Mouse (Mus musculus) testis, adult 2 months (tissue): ENCODE results near the gene Lrrk1. TPM values are rescaled to one million over a fixed set of nuclear protein-coding genes. Genes with fewer than 3 reads are reported as not detected.

Experiments
- H3K27ac ChIP-seq: fragments of 200-500 bp; 2 replicates; pipeline ENCODE4 v1.5.1; 2012; ENCODE audit warnings: low read depth, low read length; ENCODE audit not compliant: control insufficient read depth, insufficient read depth
- H3K27me3 ChIP-seq: fragments of 200-500 bp; 2 replicates; pipeline ENCODE4 v1.6.1; 2012; ENCODE audit warnings: mild to moderate bottlenecking, low read length, moderate library complexity; ENCODE audit not compliant: control insufficient read depth, insufficient read depth
- H3K36me3 ChIP-seq: fragments of 200-500 bp; 2 replicates; pipeline ENCODE4 v1.6.1; 2012; ENCODE audit warnings: mild to moderate bottlenecking, low read length; ENCODE audit not compliant: control insufficient read depth, insufficient read depth
- H3K4me1 ChIP-seq: fragments of 200-500 bp; 2 replicates; pipeline ENCODE4 v1.6.1; 2012; ENCODE audit warnings: low read length; ENCODE audit not compliant: control insufficient read depth, insufficient read depth
- H3K4me3 ChIP-seq: fragments of 200-500 bp; 2 replicates; pipeline ENCODE4 v1.5.1; 2012; ENCODE audit warnings: low read depth, mild to moderate bottlenecking, low read length, moderate library complexity, mixed read lengths; ENCODE audit not compliant: control insufficient read depth
- CTCF ChIP-seq: fragments of 200-500 bp; IDR thresholded peaks from 2 replicates; pipeline ENCODE4 v1.5.1; 2012; ENCODE audit warnings: low read depth, mild to moderate bottlenecking, inconsistent platforms, low read length, moderate library complexity; ENCODE audit not compliant: control insufficient read depth, insufficient read depth, insufficient replicate concordance
- POLR2A ChIP-seq: fragments of 200-500 bp; IDR thresholded peaks from 2 replicates; pipeline ENCODE4 v1.6.1; 2012; ENCODE audit warnings: low read depth, mild to moderate bottlenecking, inconsistent platforms, low read length, moderate library complexity; ENCODE audit not compliant: control insufficient read depth
- polyA plus RNA-seq: library from polyadenylated mRNA; depleted of rRNA; stranded (reverse); fragments of >200 nt; gene quantifications from 2 replicates; pipeline ENCODE4 v1.2.3, GENCODE M21; 2012

Lrrk1 gene
- polyA plus RNA-seq, 1 experiment = 2.3 TPM

DNA sequence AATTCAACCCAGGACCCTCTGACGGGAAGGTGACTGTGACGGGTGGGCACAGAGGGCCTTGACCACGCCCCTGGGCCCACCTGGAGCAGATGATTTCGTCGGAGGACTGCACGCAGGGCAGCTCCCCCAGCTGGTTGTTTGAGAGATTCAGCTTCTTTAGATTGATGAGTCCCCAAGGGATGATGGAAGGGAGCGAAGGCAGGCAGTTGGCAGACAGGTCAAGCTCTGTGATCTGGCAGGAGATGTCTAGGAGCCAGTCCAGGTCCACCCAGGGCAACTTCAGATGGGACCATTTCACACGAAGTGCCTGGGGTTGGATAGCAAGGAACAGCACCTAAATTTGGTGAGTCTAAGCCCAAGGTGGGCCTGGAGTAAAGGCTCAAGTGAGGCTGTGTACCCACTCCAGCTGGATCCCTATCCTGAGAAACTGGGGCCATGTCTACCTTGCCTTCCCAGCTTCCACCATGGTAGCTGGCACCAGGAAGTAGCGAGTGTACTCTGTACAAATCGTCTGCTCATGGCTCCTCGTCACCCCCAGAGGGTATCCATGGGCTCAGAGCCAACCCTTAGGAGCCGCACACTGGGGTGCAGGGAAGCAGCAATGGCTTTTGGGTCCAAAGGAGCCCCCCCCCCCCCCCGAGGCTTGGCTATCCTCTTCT lies 79.4 kb downstream of the Lrrk1 start:
- TF ChIP-seq CTCF (no peak), POLR2A (no peak)
- Histone ChIP-seq H3K27me3 (no peaks in the 10 kb centered on the region), H3K4me1 (no peaks in the 10 kb centered on the region), H3K27ac (no peak overlapping the region), H3K4me3 (no peak overlapping the region), H3K36me3 (no peaks in the 10 kb centered on the region)

DNA sequence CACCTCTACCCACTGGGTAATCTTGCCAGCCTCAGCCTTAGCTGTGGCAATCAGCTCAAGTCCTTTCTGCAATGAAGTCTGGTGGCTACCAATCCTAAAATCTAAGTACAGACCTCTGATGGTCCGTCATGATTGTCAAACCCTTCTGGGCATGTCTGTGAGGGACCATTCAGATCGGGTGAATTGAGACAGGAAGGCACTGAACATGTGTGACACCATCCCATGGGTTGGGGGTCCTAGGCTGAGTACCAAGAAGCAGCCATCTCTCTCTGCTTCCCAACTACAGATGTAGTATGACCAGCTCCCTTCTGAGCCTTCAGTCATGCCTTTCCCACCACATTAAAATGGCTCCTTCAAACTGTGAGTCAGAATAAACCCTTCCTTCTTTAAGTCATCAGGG lies 80.4 kb downstream of the Lrrk1 start:
- no peaks in the 10 kb centered on the region for H3K4me1 ChIP-seq
- no peaks in the 10 kb centered on the region for H3K27me3 ChIP-seq
- H3K27ac ChIP-seq = no peak overlapping the region
- H3K36me3 ChIP-seq = no peaks in the 10 kb centered on the region
- no peak overlapping the region for H3K4me3 ChIP-seq
- TF ChIP-seq CTCF = no peak
- no peak for TF ChIP-seq POLR2A

DNA sequence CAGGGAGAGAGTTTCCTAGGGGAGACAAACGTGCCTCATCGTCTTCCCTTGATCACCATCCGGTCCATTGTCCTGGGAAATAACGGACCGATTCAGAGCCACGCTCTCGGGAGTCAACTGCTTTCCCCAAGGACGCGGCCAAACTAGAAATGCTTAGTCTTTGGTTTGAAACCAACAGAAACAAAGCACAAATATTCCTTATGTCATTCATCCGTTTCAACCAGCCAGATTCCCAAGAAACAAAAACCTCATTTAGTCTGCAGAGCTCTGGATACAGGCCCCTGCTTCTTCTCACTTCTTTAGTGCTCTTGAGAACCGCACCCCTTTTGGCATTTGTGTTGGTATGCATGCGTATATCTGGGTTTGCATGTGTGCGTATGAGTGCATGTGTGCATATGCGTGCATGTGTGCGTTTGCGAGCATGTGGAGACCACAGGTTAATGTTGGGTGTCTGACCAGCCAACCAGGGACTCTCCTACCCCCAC lies 82.4 kb downstream of the Lrrk1 start:
- H3K4me1 ChIP-seq = no peaks in the 10 kb centered on the region
- no peak overlapping the region for H3K4me3 ChIP-seq
- no peaks in the 10 kb centered on the region for H3K27me3 ChIP-seq
- no peak overlapping the region for H3K27ac ChIP-seq
- no peak for TF ChIP-seq POLR2A
- TF ChIP-seq CTCF = no peak
- H3K36me3 ChIP-seq = no peaks in the 10 kb centered on the region

DNA sequence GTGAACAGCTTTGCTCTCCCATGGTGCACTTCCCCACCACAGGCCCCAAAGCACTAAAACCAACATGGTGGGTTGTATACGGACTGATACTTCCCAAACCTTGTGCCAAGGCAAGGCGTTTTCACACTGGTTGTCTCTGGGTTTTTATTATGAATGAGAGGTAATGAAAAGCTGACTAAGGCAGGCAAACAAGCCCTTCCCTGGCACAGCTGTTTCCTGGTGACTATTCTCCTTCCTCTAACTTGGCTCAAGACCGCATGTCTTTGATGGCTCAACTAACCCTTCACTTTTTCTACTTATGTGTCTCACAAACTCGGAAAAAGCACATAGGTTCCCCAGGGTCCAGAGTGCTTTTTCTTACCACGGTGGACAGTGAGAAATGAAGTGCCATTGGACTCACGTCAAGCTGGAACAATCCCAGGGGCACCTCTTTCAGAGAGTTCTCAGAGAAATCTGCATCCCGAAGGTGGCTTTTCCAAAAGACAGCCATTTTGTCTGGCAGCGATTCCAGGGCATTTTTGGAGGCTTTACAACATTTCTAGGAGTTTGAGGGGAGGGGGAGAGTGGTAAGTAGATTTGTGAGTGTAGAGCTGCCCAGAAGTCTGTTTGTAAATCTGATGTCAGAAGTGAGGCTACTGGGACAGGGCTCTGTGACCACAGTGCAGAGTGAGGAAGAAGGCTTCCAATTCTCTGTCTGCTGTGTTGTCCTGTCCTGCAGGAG lies 83.0 kb downstream of the Lrrk1 start:
- Histone ChIP-seq H3K27me3 (no peaks in the 10 kb centered on the region), H3K27ac (no peak overlapping the region)
- TF ChIP-seq CTCF (no peak), POLR2A (no peak)

DNA sequence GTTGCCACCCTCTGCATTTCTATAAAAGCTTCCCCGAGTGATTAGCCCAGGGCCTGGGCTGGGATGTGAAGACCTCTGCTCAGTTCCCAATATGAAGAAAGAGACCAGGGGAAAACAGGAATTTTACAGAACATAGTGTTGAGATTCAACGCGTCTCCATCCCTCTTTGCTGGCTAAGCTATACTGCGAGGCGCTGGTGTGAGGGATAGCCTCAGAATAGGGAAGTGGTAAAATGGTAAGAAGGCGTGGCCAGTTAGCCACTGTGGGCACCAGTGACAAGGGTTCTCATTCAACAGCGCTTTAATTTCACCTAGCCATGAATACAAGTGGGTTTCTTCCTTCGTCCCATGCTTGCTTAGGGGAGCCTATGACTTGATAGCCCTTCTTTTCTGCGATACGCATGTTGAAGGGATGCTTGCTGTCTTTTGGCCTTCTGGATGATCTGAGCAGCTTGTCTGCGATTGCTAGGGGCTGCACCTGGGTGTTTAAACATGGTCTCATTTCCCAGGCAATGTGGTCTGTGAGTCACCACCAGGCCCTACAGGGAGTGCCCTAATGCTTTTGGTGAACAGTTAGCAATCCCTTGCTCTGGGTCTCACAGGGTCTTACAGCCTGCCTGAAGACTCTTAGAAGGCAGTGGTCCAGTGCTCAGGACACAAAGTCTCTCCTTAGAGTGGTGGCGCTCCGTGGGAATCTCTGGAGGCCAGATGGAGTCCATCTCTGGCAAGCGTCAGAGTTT lies 84.1 kb downstream of the Lrrk1 start:
- Histone ChIP-seq H3K4me3 (no peak overlapping the region), H3K27me3 (no peaks in the 10 kb centered on the region), H3K4me1 (no peaks in the 10 kb centered on the region), H3K27ac (no peak overlapping the region), H3K36me3 (no peaks in the 10 kb centered on the region)
- TF ChIP-seq POLR2A (no peak), CTCF (no peak)

More for the DNA sequence above, 83.0 kb downstream of the Lrrk1 start:
- H3K4me1 ChIP-seq = no peaks in the 10 kb centered on the region
- no peaks in the 10 kb centered on the region for H3K36me3 ChIP-seq
- no peak overlapping the region for H3K4me3 ChIP-seq

DNA sequence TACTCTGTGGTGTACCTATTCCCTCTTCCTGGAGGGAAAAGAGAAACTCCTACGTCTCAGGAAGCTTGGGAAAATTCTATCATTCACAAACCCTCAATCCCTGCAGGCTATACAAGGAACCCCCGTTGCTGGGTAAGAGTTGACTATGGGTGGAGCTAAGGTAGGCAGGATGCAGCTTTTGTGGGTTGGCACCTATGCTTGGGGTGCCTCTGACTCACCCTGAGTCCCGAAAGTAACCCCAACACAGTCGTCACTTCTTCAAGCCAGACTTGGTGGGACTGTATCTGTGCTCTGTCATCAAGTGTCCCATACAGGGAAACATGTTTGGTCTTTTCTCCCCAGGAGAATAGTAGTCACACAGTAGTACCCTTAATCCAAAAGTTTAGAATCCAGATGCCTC lies 86.7 kb downstream of the Lrrk1 start:
- TF ChIP-seq CTCF (no peak), POLR2A (no peak)
- Histone ChIP-seq H3K4me3 (no peak overlapping the region), H3K27me3 (no peaks in the 10 kb centered on the region), H3K36me3 (no peaks in the 10 kb centered on the region), H3K27ac (no peak overlapping the region), H3K4me1 (peaks cover 4% of the 10 kb centered on the region; the same call in 1 of the 2 replicates)

DNA sequence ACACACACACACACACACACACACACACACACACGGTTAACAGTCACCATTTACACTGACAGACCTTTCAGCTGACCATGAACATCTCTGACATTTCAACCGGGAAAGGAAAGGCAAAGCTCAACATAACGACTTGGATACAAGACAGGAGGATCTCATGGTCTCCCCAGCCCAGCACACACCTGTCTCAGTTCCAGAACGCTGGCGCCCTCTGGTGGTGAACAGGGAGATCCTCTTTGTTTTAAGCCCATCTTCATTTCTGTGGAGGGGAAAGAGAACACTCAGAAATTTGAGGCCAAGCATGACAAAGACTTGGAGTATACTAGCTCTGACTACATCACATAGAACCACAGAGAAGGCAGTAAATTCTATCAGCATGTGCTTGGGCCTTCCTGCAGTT lies 87.5 kb downstream of the Lrrk1 start:
- no peak overlapping the region for H3K4me3 ChIP-seq
- peaks cover 4% of the 10 kb centered on the region; the same call in 1 of the 2 replicates for H3K4me1 ChIP-seq
- TF ChIP-seq POLR2A (no peak), CTCF (peak; percentile 80)
- H3K27ac ChIP-seq = no peak overlapping the region
- no peaks in the 10 kb centered on the region for H3K36me3 ChIP-seq
- no peaks in the 10 kb centered on the region for H3K27me3 ChIP-seq
